Mouse (Mus musculus): Measurements from ENCODE around the gene Gsg1l. TPM values are rescaled to one million over a fixed set of nuclear protein-coding genes. Genes with fewer than 3 reads are reported as not detected.

Gsg1l gene
- total RNA-seq, 2 experiments from 2014 or later = not detected

DNA sequence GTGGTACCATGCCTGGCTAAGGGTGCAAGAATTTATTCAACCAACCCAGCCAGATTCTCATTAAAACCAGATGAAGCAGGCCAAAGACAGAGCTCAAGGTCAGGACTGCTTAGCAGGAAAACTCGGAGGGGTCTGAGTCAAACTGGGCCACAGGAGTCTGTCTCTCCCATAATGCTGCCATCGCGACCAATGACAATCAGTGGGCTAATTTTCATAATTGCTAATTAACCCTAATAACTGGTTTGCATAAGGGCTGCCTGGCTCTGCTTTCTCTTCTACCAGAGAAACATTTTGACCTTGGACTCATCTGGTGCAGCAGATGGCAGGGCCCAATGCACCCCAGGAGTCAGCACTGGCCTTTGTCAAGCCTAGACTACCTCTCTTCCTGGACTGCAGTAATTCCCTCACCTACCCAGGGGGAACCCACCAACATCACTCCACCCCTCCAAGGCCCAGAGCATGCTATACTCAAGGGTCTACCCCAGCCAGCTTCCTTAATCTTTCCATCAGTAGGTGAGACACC lies 127.8 kb downstream of the Gsg1l start:
- no peak for ATAC-seq (replicated peaks; ENCODE audit: low FRiP score, poor library complexity, severe bottlenecking)

DNA sequence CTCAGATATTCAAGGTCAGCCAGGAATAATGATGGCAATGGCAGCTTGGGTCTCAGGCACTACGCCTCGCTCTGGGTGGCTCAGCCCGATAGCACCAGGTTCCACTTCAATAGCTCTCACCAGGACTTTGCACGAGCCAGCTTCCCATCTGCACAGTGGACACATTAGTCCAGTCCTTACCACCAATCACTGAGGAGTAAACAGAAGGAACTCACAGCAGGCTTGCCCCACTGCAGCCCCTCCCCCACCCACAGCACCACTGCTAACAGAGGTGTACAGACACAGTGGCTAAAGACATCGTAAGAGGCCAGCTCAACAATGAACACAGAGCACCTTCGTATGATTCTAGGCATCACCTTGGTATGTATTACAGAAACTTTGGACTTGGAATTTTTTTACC lies 128.4 kb downstream of the Gsg1l start:
- no peak for ATAC-seq (replicated peaks; ENCODE audit: low FRiP score, poor library complexity, severe bottlenecking)

DNA sequence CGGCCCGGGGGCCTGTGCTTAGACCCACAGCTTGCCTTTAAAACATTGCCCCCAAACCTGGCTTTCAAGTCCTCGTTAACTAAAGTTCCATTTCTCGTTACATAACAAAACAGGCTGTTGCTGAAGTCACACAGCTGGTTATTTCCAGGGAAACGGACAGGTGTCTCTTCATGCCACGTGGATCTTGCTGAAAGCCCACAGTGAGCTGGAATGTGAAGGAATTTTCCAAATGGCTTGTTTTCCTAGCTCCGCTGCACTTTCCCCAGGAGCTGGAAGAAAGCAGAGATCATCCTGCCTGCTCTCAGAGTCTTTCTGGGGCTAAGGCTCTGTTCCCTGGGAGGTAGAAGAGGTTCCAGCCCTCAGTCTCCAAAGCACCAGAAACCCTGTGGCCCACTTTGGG lies 130.3 kb downstream of the Gsg1l start:
- ATAC-seq (replicated peaks; ENCODE audit: low FRiP score, poor library complexity, severe bottlenecking) = no peak

DNA sequence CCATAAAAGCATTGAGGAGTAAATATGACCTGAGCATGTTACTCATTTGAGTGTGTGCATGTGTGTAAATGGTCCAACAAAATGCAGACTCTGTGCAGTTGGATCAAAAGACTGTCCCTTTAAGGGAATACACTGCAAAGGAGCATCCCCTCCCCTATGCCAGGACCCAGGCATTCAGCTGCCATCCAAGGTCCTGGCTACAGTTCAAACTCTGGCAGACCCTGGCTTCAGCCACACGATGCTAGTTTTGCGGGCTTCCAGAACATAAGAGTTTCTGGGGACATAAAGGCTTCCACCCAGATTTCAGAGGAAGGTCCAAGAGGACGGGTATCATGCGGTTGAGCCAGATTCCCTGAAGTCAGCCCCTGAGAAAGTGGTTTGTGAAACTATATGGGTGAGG lies 133.2 kb downstream of the Gsg1l start:
- no peak for ATAC-seq (replicated peaks; ENCODE audit: low FRiP score, poor library complexity, severe bottlenecking)

DNA sequence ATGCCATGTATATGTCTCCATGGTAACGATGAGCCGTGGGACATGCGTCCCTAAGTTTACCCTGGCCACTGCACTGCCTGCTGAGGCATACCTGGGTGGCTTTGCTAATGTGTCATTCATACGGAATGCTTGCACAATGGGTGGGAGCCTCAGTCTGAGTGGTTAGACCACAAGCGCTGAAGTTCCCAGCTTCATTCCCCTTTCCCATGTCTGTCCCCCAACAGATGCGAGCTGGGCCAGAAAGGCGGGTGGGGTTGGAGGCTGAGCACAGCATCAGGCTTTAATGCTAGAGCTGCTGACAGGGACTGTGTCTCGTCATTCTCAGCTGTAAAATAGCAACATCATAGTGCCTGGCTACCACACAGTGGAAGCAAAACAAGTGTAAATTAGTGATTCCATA lies 136.3 kb downstream of the Gsg1l start:
- no peak for ATAC-seq (replicated peaks; ENCODE audit: low FRiP score, poor library complexity, severe bottlenecking)

DNA sequence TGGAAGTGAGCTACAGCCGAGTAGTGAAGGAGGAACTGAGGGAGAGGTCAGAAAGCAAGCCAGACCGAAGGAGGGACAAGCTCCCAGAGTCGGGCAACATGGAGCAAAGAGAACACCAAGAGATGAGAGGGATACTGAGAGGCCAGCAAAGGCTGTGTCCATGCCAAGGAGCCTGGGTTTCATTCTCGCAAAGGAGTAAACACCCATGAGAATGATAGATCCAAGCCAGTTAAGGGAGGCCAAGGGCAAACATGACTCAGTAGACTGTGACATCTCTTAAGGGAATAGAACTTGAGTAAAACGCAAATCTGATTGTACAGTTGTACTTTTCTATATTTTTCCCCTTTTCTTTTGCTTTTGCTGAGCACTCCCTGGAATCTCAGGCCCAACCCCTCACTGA lies 137.6 kb downstream of the Gsg1l start:
- ATAC-seq (replicated peaks; ENCODE audit: low FRiP score, poor library complexity, severe bottlenecking) = no peak

DNA sequence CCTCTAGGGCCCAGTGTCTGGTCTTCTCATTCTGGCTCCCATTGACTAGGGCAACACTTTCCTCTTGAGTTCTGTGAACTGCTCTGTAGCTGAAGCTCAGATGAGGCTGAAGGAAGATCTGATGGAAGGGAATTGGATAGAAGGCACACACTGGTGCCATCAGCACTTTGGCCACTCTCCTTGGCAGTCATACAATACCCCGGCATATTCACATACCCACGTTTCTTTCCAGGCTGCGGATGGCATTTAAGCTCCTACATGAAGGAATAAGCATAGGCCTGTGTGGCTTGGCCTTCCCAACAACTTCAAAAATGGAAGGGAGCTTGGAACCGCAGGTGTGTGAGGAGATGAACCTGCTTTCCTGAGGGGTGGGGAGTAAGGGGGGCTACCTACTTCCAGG lies 138.7 kb downstream of the Gsg1l start:
- ATAC-seq (replicated peaks; ENCODE audit: low FRiP score, poor library complexity, severe bottlenecking) = no peak

DNA sequence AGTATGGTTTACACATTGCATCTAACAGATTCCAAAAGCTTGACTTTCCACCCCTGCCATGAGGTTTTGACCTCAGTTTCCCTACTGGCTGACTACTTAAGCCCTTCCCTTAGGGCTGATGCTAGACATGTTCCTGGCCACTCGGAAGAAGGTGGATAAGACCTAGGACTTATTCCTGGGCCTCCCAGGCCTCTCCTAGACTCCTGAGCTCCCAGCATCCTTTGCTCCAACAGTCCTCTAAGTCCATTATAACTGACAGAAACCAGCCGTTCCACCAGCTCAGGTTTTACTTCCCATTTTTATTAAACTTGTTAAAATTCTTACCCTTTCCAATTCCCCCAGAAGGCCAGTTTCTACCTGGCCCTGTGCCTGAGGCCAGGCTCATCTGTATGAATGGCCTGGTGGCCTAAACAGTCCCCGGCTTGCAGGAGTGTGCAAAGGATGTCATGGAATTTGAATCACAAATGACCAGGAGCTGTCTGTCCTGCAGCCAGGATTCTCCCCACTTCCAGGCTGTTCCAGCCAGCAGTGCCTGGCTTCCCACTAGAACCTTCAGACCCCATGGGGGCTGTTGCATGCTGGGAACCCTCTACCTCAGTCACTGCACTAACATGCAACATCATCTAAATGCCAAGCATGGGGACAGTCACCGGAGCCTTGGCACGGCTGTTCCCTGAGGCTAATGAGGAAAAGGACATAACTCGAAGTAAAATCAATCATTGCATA lies 139.7 kb downstream of the Gsg1l start:
- ATAC-seq (replicated peaks; ENCODE audit: low FRiP score, poor library complexity, severe bottlenecking) = no peak

DNA sequence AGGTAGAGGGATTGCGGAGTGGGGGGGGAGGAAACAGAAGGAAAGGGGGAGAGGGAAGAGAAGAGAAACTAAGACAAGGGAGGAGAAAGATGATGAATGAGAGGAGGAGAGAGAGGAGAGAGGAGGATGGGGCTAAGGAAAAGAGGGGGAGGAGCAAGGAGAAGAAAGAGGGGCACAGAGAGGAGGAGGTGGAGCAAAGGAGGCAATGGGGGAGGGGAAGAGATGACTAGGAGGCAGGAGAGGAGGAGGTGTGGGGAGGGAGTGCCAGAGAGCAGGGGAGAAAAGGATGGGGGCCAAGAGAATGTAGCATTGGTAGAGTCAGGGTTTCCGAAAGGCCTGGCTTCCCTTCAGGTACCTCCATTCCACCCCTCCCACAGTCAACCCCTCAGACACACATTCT lies 147.9 kb downstream of the Gsg1l start:
- ATAC-seq (replicated peaks; ENCODE audit: low FRiP score, poor library complexity, severe bottlenecking) = no peak

DNA sequence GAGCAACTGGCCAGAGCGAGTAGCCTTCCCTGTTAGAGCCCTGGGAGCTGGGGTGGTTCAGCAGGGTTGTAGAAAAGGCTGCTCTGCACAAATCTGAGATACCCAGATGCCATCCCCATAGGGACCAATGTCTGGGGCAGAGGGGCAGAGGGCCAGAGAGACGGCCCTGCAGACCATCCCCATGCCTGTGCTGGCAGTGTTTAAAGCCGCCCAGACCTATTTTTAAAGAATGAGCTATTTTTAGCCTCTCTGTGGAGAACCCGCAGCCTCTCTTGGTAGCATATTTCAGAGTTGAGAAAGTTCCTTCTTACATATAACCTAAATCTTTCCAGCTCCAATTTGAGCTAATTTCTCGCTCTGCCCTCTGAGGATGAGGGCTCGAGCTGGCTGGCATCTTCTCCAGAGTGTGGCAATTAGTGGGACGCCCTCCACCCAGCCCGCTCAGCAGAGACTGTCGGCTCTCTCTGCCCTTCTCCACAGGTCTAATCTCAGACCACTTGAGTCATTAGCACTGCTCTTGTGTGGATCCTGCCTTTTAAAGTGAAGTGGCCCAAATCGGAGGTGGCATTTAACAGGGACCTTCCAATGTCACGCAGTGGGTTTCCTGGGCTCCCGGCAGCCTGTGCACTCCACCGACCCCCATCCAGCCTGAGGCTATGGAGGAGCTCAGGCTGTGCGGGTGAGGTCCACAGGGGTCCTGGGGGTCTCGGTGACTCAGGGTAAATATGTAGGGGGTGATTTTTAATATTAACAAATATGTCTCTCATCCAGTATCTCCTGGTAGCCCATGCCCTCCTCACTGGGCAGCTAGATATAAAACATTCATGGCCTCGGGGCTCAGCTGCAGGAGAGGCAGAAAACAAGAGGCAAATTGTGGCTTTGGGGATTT lies 148.6 kb downstream of the Gsg1l start:
- ATAC-seq (replicated peaks; ENCODE audit: low FRiP score, poor library complexity, severe bottlenecking) = no peak

DNA sequence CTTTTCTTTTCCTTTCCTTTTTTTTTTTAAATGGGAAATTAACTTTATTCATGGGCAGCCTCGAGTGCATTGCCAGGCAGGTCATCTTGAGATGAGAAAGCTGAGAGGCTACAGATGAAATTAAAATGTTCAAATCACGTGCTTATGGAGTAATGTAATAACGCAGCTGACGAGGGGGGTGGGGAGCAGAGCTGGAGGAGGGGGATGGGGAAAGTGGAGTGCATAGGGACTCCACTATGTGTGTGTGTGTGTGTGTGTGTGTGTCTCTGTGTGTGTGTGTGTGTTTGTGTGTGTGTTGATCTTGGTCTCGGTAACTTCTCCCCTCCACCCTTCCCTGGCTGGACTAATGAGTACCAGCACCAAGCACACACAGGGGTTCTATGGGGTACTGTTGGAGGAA lies 150.6 kb downstream of the Gsg1l start:
- ATAC-seq (replicated peaks; ENCODE audit: low FRiP score, poor library complexity, severe bottlenecking) = no peak

DNA sequence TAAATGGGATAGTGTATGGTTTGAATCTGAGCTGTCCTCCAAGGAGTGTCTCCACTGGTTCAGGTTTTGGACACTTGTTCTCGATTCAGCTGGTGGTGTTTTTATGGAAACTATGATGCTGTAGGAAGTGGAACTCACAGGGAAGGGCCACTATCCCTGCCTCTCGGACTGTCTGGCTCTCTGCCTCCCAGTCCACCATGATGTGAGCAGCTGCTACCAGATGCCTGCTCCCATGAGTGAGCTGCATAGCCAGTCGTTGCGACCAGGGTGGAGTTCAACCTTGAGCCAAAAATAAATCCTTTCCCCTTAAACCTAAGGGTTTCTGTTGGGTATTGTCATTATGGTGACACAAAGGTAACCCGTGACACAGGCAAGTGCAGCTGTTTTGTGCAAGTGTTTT lies 158.2 kb downstream of the Gsg1l start:
- ATAC-seq (replicated peaks; ENCODE audit: low FRiP score, poor library complexity, severe bottlenecking) = no peak

DNA sequence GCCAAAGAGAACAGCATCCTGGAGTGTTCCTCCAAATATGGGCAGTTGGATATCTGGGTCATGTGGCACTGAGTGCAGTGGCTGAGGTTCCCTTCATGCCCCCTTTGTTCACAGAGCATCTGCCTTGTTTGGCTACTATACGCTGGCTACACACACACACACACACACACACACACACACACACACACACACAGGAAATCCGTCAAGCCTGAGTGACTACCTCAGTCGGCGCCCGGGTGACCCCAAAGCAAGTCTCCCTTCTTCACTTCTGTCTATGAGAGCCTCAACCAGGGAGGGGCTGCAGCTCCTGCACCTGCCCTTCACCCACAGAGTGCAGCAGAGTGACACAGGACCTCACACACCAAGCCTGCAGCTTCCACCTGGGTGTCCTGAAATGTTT lies 161.4 kb downstream of the Gsg1l start:
- ATAC-seq (replicated peaks; ENCODE audit: low FRiP score, poor library complexity, severe bottlenecking) = no peak

DNA sequence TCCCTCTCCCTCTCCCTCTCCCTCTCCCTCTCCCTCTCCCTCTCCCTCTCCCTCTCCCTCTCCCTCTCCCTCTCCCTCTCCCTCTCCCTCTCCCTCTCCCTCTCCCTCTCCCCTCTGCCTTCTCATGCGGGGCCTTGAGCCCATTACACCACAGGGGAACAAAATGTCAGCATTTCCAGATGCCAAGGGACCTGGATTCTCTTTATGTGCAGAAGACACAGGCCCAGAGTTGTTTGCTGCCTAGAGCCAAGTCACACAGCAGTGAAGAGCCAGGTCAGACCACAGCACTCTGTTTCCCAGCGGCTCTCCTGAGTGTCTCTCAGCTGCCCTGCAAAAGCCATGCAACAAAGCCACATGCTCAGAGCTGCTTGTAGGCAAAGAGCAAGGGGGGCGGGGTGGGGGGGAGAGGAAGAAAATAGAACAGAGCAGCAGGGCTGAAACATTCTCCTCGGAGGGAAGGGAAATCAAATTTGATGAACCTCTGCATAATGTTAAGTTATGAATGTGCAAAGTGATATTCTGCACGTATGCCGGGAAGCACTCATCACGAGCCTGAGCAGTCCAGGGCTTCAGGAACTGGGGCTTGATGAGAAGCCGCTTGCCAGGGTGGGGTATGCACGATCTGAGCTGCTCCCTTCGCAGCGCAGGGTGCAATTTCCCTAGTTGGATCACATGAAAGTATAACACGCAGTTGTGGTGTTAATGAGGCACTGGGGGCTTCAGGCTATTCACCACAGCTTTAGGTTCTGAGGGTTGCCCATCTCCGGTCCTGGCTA lies 181.6 kb downstream of the Gsg1l start:
- ATAC-seq (replicated peaks; ENCODE audit: low FRiP score, poor library complexity, severe bottlenecking) = no peak

DNA sequence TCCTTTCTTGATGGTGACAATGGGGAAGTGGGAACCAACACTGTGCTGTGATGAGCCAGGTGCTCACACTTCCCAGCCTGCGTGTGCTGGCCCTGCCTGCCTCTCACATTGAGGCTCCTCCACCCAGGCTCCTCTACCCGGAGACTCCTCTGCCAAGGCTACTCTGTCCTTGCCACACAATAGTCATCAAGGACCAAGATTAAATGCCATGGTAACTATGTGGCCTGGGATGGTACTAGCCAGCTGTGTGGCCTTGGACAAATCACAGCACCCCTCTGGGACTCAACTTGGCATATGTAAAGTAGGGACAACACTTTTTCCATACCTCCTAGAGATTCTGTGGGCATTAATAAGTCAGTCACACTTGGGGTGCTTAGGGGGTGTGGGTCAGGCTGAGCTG lies 182.3 kb downstream of the Gsg1l start:
- ATAC-seq (replicated peaks; ENCODE audit: low FRiP score, poor library complexity, severe bottlenecking) = no peak

DNA sequence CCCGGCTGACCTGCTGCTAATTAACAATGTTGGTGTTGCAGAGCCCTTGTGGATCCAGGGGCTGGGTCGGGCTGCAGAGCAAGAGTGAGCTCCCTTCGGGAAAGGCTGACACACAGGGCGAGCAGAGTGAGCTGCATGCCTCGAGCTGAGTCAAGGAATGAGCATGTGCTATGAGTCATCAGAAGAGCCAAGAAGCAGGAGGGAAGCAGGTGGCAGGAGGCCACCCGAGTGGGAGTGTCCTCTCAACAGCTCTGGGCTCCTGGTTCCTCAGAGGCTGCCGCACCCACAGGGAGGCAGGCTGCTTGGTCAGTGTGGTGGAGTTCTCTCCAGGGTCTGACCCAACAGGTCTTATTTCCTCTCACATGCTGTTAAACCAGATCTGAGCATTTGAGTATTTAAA lies 183.2 kb downstream of the Gsg1l start:
- no peak for ATAC-seq (replicated peaks; ENCODE audit: low FRiP score, poor library complexity, severe bottlenecking)

DNA sequence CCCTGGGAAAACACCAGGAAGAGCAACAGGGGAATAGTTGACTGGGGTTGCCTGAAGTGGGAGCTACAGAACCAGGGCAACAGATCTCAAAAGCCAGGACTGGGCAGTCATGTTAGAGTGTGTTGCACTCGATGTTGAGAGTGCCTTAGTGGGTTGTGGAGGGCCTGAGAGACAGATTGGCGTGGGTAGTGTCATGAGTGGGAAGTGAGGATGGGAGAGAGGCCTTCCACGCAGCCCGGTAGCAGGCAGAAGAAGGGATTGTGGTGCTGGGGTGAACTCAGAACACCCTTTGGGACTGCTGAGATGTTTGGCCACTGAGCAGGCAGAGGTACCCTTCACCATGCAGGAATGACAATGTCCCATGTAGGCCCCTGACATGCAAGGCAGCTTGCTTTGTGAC lies 185.2 kb downstream of the Gsg1l start:
- ATAC-seq (replicated peaks; ENCODE audit: low FRiP score, poor library complexity, severe bottlenecking) = no peak

DNA sequence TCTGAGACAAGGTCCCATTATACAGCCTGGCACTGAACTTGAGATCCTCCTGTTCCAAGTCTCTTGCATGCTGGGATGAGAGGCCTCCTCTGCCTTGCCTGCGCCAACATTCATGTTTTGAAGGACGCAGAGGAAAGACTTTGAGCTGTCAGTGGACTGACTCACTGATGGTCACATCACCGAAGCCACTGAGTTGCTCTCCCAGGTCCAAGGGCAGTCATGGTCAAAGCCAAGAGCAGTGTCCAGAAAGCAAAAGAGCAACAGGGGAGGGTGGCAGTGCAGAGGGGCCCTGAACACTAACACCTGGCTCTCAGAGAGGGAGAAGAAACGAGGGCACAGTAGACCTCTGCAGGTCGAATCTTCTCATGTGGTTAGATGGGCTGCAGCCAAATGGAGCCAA lies 188.6 kb downstream of the Gsg1l start:
- no peak for ATAC-seq (replicated peaks; ENCODE audit: low FRiP score, poor library complexity, severe bottlenecking)

DNA sequence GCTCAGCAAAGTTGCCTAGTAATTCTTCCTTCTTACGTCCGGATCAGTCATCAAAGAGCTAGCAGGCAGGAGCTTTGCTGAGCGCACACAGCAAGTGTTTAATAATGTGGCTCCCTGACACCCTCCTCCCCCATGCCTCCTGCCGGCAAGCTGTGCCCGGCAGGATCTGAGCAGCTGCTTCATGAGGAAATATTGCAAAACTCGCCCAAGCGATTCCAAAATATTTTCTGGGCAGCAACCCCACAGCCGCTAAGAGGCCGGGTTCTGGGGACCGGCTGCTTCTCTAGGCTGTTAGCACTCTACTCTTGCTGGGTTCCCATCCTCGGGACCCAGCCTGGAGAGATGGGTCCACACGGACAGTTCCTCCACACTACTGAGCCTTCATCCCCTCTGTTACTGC lies 193.8 kb downstream of the Gsg1l start:
- no peak for ATAC-seq (replicated peaks; ENCODE audit: low FRiP score, poor library complexity, severe bottlenecking)

DNA sequence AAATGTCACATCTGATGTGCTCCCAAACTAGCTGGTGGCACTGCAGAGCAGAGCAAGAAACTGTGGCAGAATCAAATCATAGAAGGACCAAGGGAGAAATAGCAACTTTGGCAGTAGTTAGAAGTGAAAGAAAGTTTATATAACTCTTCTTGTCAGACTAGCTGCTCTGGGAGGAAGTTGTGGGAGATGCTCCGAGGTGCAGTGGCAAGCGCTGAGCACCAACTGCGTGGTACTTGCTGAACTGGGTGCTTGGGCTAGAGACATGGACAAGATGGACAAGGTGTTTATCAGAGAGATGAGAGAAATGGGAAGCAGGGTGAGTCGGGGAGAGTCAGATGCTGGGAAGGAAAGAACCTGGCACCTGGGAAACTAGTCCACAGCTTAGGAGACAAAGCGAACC lies 194.4 kb downstream of the Gsg1l start:
- ATAC-seq (replicated peaks; ENCODE audit: low FRiP score, poor library complexity, severe bottlenecking) = no peak

Data from erythroid progenitor cell, adult 5-6 weeks (primary cell).